Mouse (Mus musculus) ES-Bruce4 (cell line): ENCODE measurements around the gene Fam169a. TPM values are rescaled to one million over a fixed set of nuclear protein-coding genes. Genes with fewer than 3 reads are reported as not detected.
A peak's percentile ranks its signal among the peaks of the same experiment; 100 is the strongest.

Experiments used
- H3K27ac ChIP-seq: 2 replicates; pipeline ENCODE4 v1.5.1; 2012; ENCODE audit warnings: low read length, inconsistent platforms; ENCODE audit not compliant: insufficient read depth
- H3K27me3 ChIP-seq: 2 replicates; pipeline ENCODE4 v1.6.1; 2012; ENCODE audit warnings: mild to moderate bottlenecking, low read length, inconsistent platforms; ENCODE audit not compliant: control insufficient read depth, poor library complexity, insufficient read depth, severe bottlenecking
- H3K36me3 ChIP-seq: 2 replicates; pipeline ENCODE4 v1.6.1; 2012; ENCODE audit warnings: inconsistent platforms, mild to moderate bottlenecking, low read length, moderate library complexity; ENCODE audit not compliant: control insufficient read depth, poor library complexity, insufficient read depth, severe bottlenecking
- H3K4me1 ChIP-seq: one replicate; pipeline ENCODE4 v1.8.1; 2011; ENCODE audit warnings: low read length; ENCODE audit not compliant: control insufficient read depth, insufficient read depth
- H3K4me3 ChIP-seq: 2 replicates; pipeline ENCODE4 v1.5.1; 2011; ENCODE audit warnings: low read depth, mild to moderate bottlenecking, low read length
- H3K9ac ChIP-seq: 2 replicates; pipeline ENCODE4 v1.6.1; 2012; ENCODE audit warnings: low read depth, mild to moderate bottlenecking, inconsistent platforms; ENCODE audit not compliant: poor library complexity, severe bottlenecking
- H3K9me3 ChIP-seq: replicated peaks from 2 replicates; pipeline ENCODE4 v1.6.1; 2012; ENCODE audit warnings: mild to moderate bottlenecking, low read length, inconsistent platforms; ENCODE audit not compliant: control insufficient read depth, poor library complexity, insufficient read depth, severe bottlenecking
- CTCF ChIP-seq: IDR thresholded peaks from one replicate; pipeline ENCODE4 v1.8.1; 2011; ENCODE audit warnings: low read depth, low read length
- EP300 ChIP-seq: IDR thresholded peaks from 2 replicates; pipeline ENCODE4 v1.6.1; 2011; ENCODE audit warnings: low read depth, low read length; ENCODE audit not compliant: insufficient read depth
- POLR2A ChIP-seq: IDR thresholded peaks from one replicate; pipeline ENCODE4 v1.8.1; 2011; ENCODE audit warnings: low read length; ENCODE audit not compliant: insufficient read depth
- polyA plus RNA-seq: library from polyadenylated mRNA; stranded (reverse); fragments of >200 nt; gene quantifications from 2 replicates; pipeline ENCODE4 v1.2.4, GENCODE M21; 2011; ENCODE audit warnings: low read depth; ENCODE audit not compliant: missing spikeins, insufficient read depth, insufficient read length

Fam169a gene
- 74.6 and 81.9 TPM in 2 replicates for polyA plus RNA-seq

DNA sequence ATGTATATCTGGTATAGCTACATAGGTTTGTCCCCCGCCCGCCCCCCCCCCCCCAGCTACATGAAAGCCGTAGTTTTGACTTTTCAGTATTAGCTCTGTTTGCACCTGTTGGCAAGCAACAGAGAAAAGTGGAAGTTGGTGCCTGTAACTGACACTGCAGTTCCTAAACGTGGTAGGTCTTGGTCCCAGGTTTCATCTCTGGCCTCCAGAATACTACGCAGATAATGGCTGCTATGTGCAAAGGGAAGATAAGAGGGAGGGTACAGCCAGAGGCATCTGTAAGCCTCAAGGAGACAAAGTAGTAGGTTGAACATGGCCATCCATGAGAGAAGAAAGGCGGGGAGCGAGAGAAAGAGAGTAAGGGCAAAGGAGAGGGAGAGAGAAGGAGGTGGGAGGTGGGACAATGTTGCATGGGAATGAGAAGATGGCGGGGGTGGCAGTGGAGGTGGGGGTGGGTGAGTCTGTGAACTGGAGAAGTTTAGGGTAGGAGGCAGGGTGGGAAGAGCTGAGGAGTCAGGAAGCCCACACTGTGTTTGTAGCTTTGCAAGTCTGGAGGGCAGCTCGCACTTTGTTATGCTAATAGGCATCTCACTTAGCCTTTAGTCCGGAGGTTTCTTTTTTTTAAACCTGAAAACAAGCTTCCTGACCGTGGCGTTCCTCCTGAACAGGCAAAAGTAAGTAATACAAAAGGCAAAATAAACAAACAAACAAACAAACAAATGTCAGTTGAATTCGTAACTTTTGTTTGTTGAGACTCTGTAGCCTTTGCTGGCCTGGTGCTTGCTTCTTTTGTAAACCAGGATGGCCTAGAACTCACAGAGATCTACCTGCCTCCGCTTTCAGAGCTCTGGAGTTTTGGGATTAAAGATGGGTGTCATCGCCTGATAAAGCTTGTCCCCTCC lies at the start of gene Fam169a:
TSS of gene Fam169a (plus strand) at position 638 of the 902 bp plus-strand sequence.
- no peaks in the 10 kb centered on the region for H3K27me3 ChIP-seq
- peak within 1 kb of the TSS; percentile 99 for H3K27ac ChIP-seq
- no peaks in the 10 kb centered on the region for H3K9me3 ChIP-seq
- TF ChIP-seq POLR2A = no peak
- TF ChIP-seq EP300 = peak; percentile 94
- H3K4me3 ChIP-seq = peak within 1 kb of the TSS; percentile 55
- peaks cover 4% of the 10 kb centered on the region for H3K4me1 ChIP-seq
- no peaks in the 10 kb centered on the region for H3K36me3 ChIP-seq
- peak within 1 kb of the TSS; percentile 67 for H3K9ac ChIP-seq

DNA sequence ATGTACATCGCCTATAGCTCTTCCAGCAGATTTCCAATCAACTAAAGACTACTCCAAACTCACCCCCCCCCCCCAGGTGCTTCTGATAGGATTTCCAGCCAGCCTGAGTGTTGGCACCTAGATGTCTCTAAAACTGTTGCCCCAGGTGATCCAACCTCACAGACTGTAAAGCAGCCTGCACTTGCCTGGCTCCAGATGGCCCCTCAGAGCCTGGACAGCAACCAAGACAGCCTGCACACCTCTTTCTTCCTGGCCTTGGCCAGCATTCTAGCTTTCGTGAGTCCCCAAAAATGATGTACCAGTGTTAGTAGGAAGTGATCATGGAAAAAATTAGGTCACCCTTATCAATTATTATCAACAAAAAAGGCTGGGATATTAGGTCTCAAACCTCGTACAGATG lies 49.4 kb upstream of the Fam169a start:
- no peaks in the 10 kb centered on the region for H3K27me3 ChIP-seq
- no peak overlapping the region for H3K9ac ChIP-seq

DNA sequence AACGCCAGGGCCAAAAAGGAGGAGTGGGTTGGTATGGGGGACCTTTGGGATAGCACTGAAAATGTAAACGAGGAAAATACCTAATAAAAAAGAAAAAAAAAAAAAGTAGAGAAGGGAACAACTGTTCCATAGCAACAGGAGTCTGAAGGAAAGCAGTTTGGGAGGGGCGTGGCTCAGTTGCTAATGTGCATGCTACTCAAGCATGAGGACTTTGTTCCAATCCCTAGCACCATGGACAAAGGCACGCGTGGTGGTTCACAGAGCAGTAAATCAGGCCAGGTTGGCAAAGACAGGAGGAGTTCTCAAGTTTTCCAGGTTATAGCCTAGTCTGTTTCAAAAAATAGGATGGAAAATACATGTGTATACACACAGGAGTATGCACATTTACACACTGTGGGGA lies 47.0 kb upstream of the Fam169a start:
- H3K9ac ChIP-seq = no peak overlapping the region
- no peaks in the 10 kb centered on the region for H3K27me3 ChIP-seq
- H3K4me3 ChIP-seq = no peak overlapping the region
- H3K27ac ChIP-seq = no peak overlapping the region
- H3K9me3 ChIP-seq = no peaks in the 10 kb centered on the region; the same call in none of the 2 replicates
- no peaks in the 10 kb centered on the region for H3K4me1 ChIP-seq
- no peaks in the 10 kb centered on the region for H3K36me3 ChIP-seq
- TF ChIP-seq POLR2A (no peak), EP300 (no peak), CTCF (no peak)

More for the DNA sequence above, 49.4 kb upstream of the Fam169a start:
- H3K9me3 ChIP-seq = no peaks in the 10 kb centered on the region; the same call in none of the 2 replicates
- no peak overlapping the region for H3K4me3 ChIP-seq
- no peak overlapping the region for H3K27ac ChIP-seq
- H3K4me1 ChIP-seq = no peaks in the 10 kb centered on the region
- TF ChIP-seq POLR2A (no peak), CTCF (no peak), EP300 (no peak)
- no peaks in the 10 kb centered on the region for H3K36me3 ChIP-seq

GRCm38 (mm10) chr13:97021906-97022305 lies 45.2 kb upstream of the Fam169a start:
- no peaks in the 10 kb centered on the region for H3K4me1 ChIP-seq
- no peaks in the 10 kb centered on the region for H3K27me3 ChIP-seq
- H3K9me3 ChIP-seq = no peaks in the 10 kb centered on the region; the same call in 1 of the 2 replicates
- no peak overlapping the region for H3K4me3 ChIP-seq
- H3K9ac ChIP-seq = no peak overlapping the region
- no peaks in the 10 kb centered on the region for H3K36me3 ChIP-seq
- TF ChIP-seq POLR2A (no peak), CTCF (no peak), EP300 (no peak)
- H3K27ac ChIP-seq = no peak overlapping the region

- Histone ChIP-seq H3K36me3 (no peaks in the 10 kb centered on the region), H3K4me3 (no peak overlapping the region), H3K27me3 (no peaks in the 10 kb centered on the region), H3K27ac (no peak overlapping the region), H3K9ac (no peak overlapping the region), H3K9me3 (no peaks in the 10 kb centered on the region), H3K4me1 (no peaks in the 10 kb centered on the region)
- TF ChIP-seq EP300 = no peak
Observed at GRCm38 (mm10) chr13:97030075-97030474, 37.0 kb upstream of the Fam169a start.

- H3K4me3 ChIP-seq = no peak within 1 kb of the TSS
- peaks cover 2% of the 10 kb centered on the region; the same call in 1 of the 2 replicates for H3K27me3 ChIP-seq
- no peak within 1 kb of the TSS for H3K9ac ChIP-seq
- no peaks in the 10 kb centered on the region; the same call in 1 of the 2 replicates for H3K9me3 ChIP-seq
- no peaks in the 10 kb centered on the region for H3K36me3 ChIP-seq
- H3K4me1 ChIP-seq = no peaks in the 10 kb centered on the region
- TF ChIP-seq POLR2A (no peak), CTCF (no peak), EP300 (no peak)
- no peak within 1 kb of the TSS for H3K27ac ChIP-seq
Observed at GRCm38 (mm10) chr13:97034262-97034661, 32.8 kb upstream of the Fam169a start, which contains the start of gene 1700029F12Rik. 1700029F12Rik (minus strand) TSS chr13:97034362.
